Mouse (Mus musculus) CH12.LX (cell line): ENCODE measurements at regions not wholly inside any gene's neighbourhood (a gene's known extent, or its start where the extent isn't known, plus 50 kb on each side); places are given as distances from the start of the nearest gene placed in this dataset.

Source experiments
- DNase-seq: peaks from one replicate; pipeline ENCODE4 v3.0.0-alpha.2; 2013; ENCODE audit errors: extremely low read depth
- H3K27ac ChIP-seq: 2 replicates; pipeline ENCODE4 v1.5.1; 2012; ENCODE audit warnings: low read depth, mild to moderate bottlenecking, control low read depth, moderate library complexity; ENCODE audit not compliant: insufficient read depth
- H3K27me3 ChIP-seq: replicated peaks from 2 replicates; pipeline ENCODE3; 2012; ENCODE audit warnings: inconsistent platforms
- H3K36me3 ChIP-seq, 2 experiments: replicated peaks in 1 of 2; 2 replicates each; pipeline versions ENCODE3 to v1.6.1; 2012; ENCODE audit warnings: inconsistent platforms in 1 of 2, low read length in 1 of 2, mild to moderate bottlenecking in 1 of 2, mixed read lengths in 1 of 2, moderate library complexity in 1 of 2; ENCODE audit not compliant: control insufficient read depth in 1 of 2, insufficient read depth in 1 of 2
- H3K4me1 ChIP-seq, 2 experiments: 2 replicates each; pipeline ENCODE4 v1.6.1; 2012; ENCODE audit warnings: inconsistent platforms in 1 of 2, moderate library complexity in 1 of 2; ENCODE audit not compliant: insufficient read depth in 2 of 2, control insufficient read depth in 1 of 2
- H3K4me2 ChIP-seq: 2 replicates; pipeline ENCODE4 v1.6.1; 2012; ENCODE audit warnings: low read depth, mild to moderate bottlenecking, control low read depth; ENCODE audit not compliant: poor library complexity, insufficient read depth, severe bottlenecking
- H3K4me3 ChIP-seq, 3 experiments: fragments of 150-350 bp in 1 of 3; sonication (generic) in 1 of 3; replicated peaks in 1 of 3; 2 replicates each; pipeline versions ENCODE3 to v1.5.1; 2011 to 2012; ENCODE audit warnings: low read depth in 2 of 3, low read length in 2 of 3, mild to moderate bottlenecking in 2 of 3, moderate library complexity in 2 of 3, control low read depth in 1 of 3, improper control_type of control experiment in 1 of 3, inconsistent platforms in 1 of 3, mixed read lengths in 1 of 3; ENCODE audit not compliant: poor library complexity in 1 of 3
- H3K79me2 ChIP-seq: replicated peaks from 2 replicates; pipeline ENCODE4 v1.6.1; 2012; ENCODE audit warnings: mild to moderate bottlenecking, moderate library complexity; ENCODE audit not compliant: control insufficient read depth, poor library complexity, insufficient read depth, severe bottlenecking; ENCODE audit errors: extremely low read depth
- H3K9ac ChIP-seq: 2 replicates; pipeline ENCODE4 v1.6.1; 2012; ENCODE audit warnings: low read depth, mild to moderate bottlenecking, control low read depth, moderate library complexity; ENCODE audit not compliant: insufficient read depth
- H3K9me3 ChIP-seq: replicated peaks from 2 replicates; pipeline ENCODE3; 2012; ENCODE audit warnings: low read length, inconsistent platforms, mixed read lengths
- BHLHE40 ChIP-seq: IDR thresholded peaks from 2 replicates; pipeline ENCODE4 v1.6.1; 2011; ENCODE audit warnings: mild to moderate bottlenecking, low read depth, low read length, improper control_type of control experiment
- CHD1 ChIP-seq: IDR thresholded peaks from 2 replicates; pipeline ENCODE4 v1.6.1; 2012; ENCODE audit warnings: low read depth, low read length, improper control_type of control experiment, inconsistent platforms
- CHD2 ChIP-seq: IDR thresholded peaks from 2 replicates; pipeline ENCODE4 v1.6.1; 2011; ENCODE audit warnings: low read length, improper control_type of control experiment
- CTCF ChIP-seq, 2 experiments: IDR thresholded peaks in 1 of 2; conservative IDR thresholded peaks in 1 of 2; 2 replicates each; pipeline ENCODE4 v1.5.1; 2011 to 2012; ENCODE audit warnings: low read depth in 2 of 2, low read length in 2 of 2, improper control_type of control experiment in 1 of 2, inconsistent platforms in 1 of 2, mild to moderate bottlenecking in 1 of 2, moderate library complexity in 1 of 2
- EP300 ChIP-seq: IDR thresholded peaks from 2 replicates; pipeline ENCODE4 v1.6.1; 2011; ENCODE audit warnings: low read length, improper control_type of control experiment
- ETS1 ChIP-seq: conservative IDR thresholded peaks from 2 replicates; pipeline ENCODE4 v1.6.1; 2012; ENCODE audit warnings: low read depth, mild to moderate bottlenecking, inconsistent platforms, low read length, improper control_type of control experiment, moderate library complexity
- GABPA ChIP-seq: IDR thresholded peaks from 2 replicates; pipeline ENCODE4 v1.6.1; 2012; ENCODE audit warnings: low read depth, low read length, improper control_type of control experiment, inconsistent platforms; ENCODE audit not compliant: insufficient replicate concordance
- HCFC1 ChIP-seq: IDR thresholded peaks from 2 replicates; pipeline ENCODE4 v1.6.1; 2012; ENCODE audit warnings: low read depth, mild to moderate bottlenecking, inconsistent platforms, low read length, improper control_type of control experiment
- IRF4 ChIP-seq: IDR thresholded peaks from 2 replicates; pipeline ENCODE4 v1.6.1; 2014; ENCODE audit warnings: low read depth, mild to moderate bottlenecking, inconsistent platforms, low read length, improper control_type of control experiment
- JUND ChIP-seq: conservative IDR thresholded peaks from 2 replicates; pipeline ENCODE4 v1.6.1; 2011; ENCODE audit warnings: low read depth, low read length, improper control_type of control experiment
- KAT2A ChIP-seq: IDR thresholded peaks from 2 replicates; pipeline ENCODE4 v1.6.1; 2012; ENCODE audit warnings: low read length, improper control_type of control experiment, inconsistent platforms; ENCODE audit not compliant: insufficient replicate concordance
- MAFK ChIP-seq: IDR thresholded peaks from 2 replicates; pipeline ENCODE4 v1.6.1; 2011; ENCODE audit warnings: low read length, improper control_type of control experiment; ENCODE audit not compliant: insufficient replicate concordance
- MAX ChIP-seq: IDR thresholded peaks from 2 replicates; pipeline ENCODE4 v1.6.1; 2011; ENCODE audit warnings: low read length, improper control_type of control experiment
- MAZ ChIP-seq: IDR thresholded peaks from 2 replicates; pipeline ENCODE4 v1.6.1; 2012; ENCODE audit warnings: low read depth, mild to moderate bottlenecking, inconsistent platforms, low read length, improper control_type of control experiment, moderate library complexity
- MEF2A ChIP-seq: IDR thresholded peaks from 2 replicates; pipeline ENCODE4 v1.6.1; 2014; ENCODE audit warnings: low read depth, mild to moderate bottlenecking, inconsistent platforms, low read length, improper control_type of control experiment, borderline replicate concordance
- NRF1 ChIP-seq: IDR thresholded peaks from 2 replicates; pipeline ENCODE4 v1.6.1; 2014; ENCODE audit warnings: low read depth, mild to moderate bottlenecking, inconsistent platforms, low read length, improper control_type of control experiment, moderate library complexity
- POLR2A ChIP-seq: IDR thresholded peaks from 2 replicates; pipeline ENCODE4 v1.6.1; 2011; ENCODE audit warnings: low read depth, mild to moderate bottlenecking, improper control_type of control experiment, low read length
- POLR2AphosphoS2 ChIP-seq: IDR thresholded peaks from 2 replicates; pipeline ENCODE4 v1.6.1; 2011; ENCODE audit warnings: low read depth, low read length, improper control_type of control experiment
- RAD21 ChIP-seq: IDR thresholded peaks from 2 replicates; pipeline ENCODE4 v1.6.1; 2011; ENCODE audit warnings: low read depth, mild to moderate bottlenecking, low read length, improper control_type of control experiment, moderate library complexity
- RCOR1 ChIP-seq: conservative IDR thresholded peaks from 2 replicates; pipeline ENCODE4 v1.6.1; 2012; ENCODE audit warnings: low read depth, mild to moderate bottlenecking, inconsistent platforms, low read length, improper control_type of control experiment
- SIN3A ChIP-seq: IDR thresholded peaks from 2 replicates; pipeline ENCODE4 v1.6.1; 2012; ENCODE audit warnings: low read length, improper control_type of control experiment, inconsistent platforms
- TBP ChIP-seq: conservative IDR thresholded peaks from 2 replicates; pipeline ENCODE4 v1.6.1; 2011; ENCODE audit warnings: low read depth, low read length, improper control_type of control experiment
- TCF12 ChIP-seq: IDR thresholded peaks from 2 replicates; pipeline ENCODE4 v1.6.1; 2014; ENCODE audit warnings: low read depth, mild to moderate bottlenecking, inconsistent platforms, low read length, improper control_type of control experiment
- UBTF ChIP-seq: IDR thresholded peaks from 2 replicates; pipeline ENCODE4 v1.6.1; 2012; ENCODE audit warnings: low read depth, mild to moderate bottlenecking, inconsistent platforms, low read length, improper control_type of control experiment, moderate library complexity
- USF1 ChIP-seq: IDR thresholded peaks from 2 replicates; pipeline ENCODE4 v1.6.1; 2014; ENCODE audit warnings: low read depth, mild to moderate bottlenecking, inconsistent platforms, low read length, improper control_type of control experiment
- USF2 ChIP-seq: conservative IDR thresholded peaks from 2 replicates; pipeline ENCODE4 v1.6.1; 2011; ENCODE audit warnings: low read depth, low read length, improper control_type of control experiment
- ZC3H11A ChIP-seq: IDR thresholded peaks from 2 replicates; pipeline ENCODE4 v1.6.1; 2012; ENCODE audit warnings: low read depth, mild to moderate bottlenecking, inconsistent platforms, low read length, improper control_type of control experiment
- ZMIZ1 ChIP-seq: IDR thresholded peaks from 2 replicates; pipeline ENCODE4 v1.6.1; 2012; ENCODE audit warnings: low read depth, mild to moderate bottlenecking, inconsistent platforms, low read length, improper control_type of control experiment
- dilution Hi-C: fragments of 300-500 bp; cut with MboI; formaldehyde crosslinking; loops from 2 replicates; pipeline ENCODE4 v1.14.3; 2020; ENCODE audit warnings: low sequenced_read_pairs; ENCODE audit not compliant: extremely low pct_unique_long_range_greater_than_20kb, extremely low pct_ligation_motif_present
- in situ Hi-C: fragments of 300-500 bp; cut with MboI; formaldehyde crosslinking; loops from 3 replicates; pipeline ENCODE4 v1.14.3; 2019; ENCODE audit warnings: low sequenced_read_pairs, low pct_ligation_motif_present, low pct_unique_long_range_greater_than_20kb, mixed read lengths

GRCm38 (mm10) chr10:17076186-17076585, 646.8 kb upstream of the Cited2 start:
- in situ Hi-C loops (no loop called here), dilution Hi-C loops (no loop called here)
- H3K36me3 ChIP-seq: no peaks in the 10 kb centered on the region
- H3K79me2 ChIP-seq: no peaks in the 10 kb centered on the region
- H3K9ac ChIP-seq: no peak overlapping the region
- no peak overlapping the region for H3K4me2 ChIP-seq
- H3K27me3 ChIP-seq: no peaks in the 10 kb centered on the region
- DNase-seq: no peak
- no peak for TF ChIP-seq CTCF (conservative IDR thresholded peaks at IDR 0.05 in 1 of 2, IDR thresholded peaks at IDR 0.05 in 1 of 2; ENCODE audit: low read depth in 2 of 2, low read length in 2 of 2)
- TF ChIP-seq EP300: no peak
- no peak for TF ChIP-seq ZMIZ1
- TF ChIP-seq MEF2A: no peak
- TF ChIP-seq MAX: no peak
- TF ChIP-seq USF1: no peak
- no peak for TF ChIP-seq ETS1
- TF ChIP-seq POLR2A: no peak
- no peak for TF ChIP-seq JUND
- TF ChIP-seq USF2: no peak
- no peak for TF ChIP-seq POLR2AphosphoS2
- no peak for TF ChIP-seq ZC3H11A
- no peak for TF ChIP-seq KAT2A
- no peak for TF ChIP-seq TCF12
- TF ChIP-seq UBTF: no peak
- no peak for TF ChIP-seq RCOR1
- TF ChIP-seq CHD2: no peak
- TF ChIP-seq SIN3A: no peak
- TF ChIP-seq RAD21: no peak
- no peaks in the 10 kb centered on the region for H3K9me3 ChIP-seq
- no peaks in the 10 kb centered on the region for H3K4me1 ChIP-seq
- H3K4me3 ChIP-seq: no peak overlapping the region
- no peak overlapping the region for H3K27ac ChIP-seq

DNA sequence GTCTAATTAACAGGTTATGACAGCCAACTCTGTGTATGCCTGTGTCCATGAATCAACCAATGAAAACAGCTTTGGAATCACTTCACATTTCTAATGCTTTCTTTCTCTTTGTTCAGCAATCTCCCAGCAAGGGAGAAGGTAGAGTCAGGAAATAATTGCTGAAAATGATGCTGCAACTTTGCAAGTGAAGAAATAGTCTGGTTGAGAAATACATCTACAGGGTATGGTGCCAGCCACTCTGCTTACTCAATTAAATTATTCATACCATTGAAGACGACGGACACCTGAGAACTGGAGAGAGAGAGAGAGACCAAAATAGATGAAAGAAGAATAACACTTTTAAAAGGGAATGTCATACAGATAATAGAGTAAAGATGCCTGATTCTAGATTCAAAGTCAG, 645.4 kb upstream of the Cited2 start:
- TF ChIP-seq TBP (no peak), RAD21 (no peak), IRF4 (no peak), MAFK (no peak), USF1 (no peak), RCOR1 (no peak), GABPA (no peak), ZC3H11A (no peak), MAZ (no peak), MEF2A (no peak), BHLHE40 (no peak), POLR2AphosphoS2 (no peak), CHD1 (no peak), NRF1 (no peak), KAT2A (no peak), HCFC1 (no peak), POLR2A (no peak), ZMIZ1 (no peak)
- Histone ChIP-seq H3K27me3 (no peaks in the 10 kb centered on the region), H3K4me1 (no peaks in the 10 kb centered on the region), H3K4me2 (no peak overlapping the region), H3K79me2 (no peaks in the 10 kb centered on the region), H3K27ac (no peak overlapping the region), H3K4me3 (no peak overlapping the region), H3K9ac (no peak overlapping the region), H3K36me3 (no peaks in the 10 kb centered on the region), H3K9me3 (no peaks in the 10 kb centered on the region)
- dilution Hi-C loops (no loop called here), in situ Hi-C loops (no loop called here)
- no peak for DNase-seq
